Mouse (Mus musculus) midbrain, embryonic 14.5 days (tissue): ENCODE results near the gene Hps5. TPM values are rescaled to one million over a fixed set of nuclear protein-coding genes. Genes with fewer than 3 reads are reported as not detected.

Experiments
- ATAC-seq: fragments of 200-750 bp; cut with Nextera tagmentation; 2 replicates; pipeline ENCODE4 v1.8.0; 2017; ENCODE audit warnings: moderate number of reproducible peaks, moderate library complexity; ENCODE audit not compliant: low FRiP score, low TSS enrichment
- DNase-seq: peaks from one replicate; pipeline ENCODE4 v3.0.0-alpha.2; 2015
- H3K27ac ChIP-seq: fragments of 300-500 bp; sonication (generic); replicated peaks from 2 replicates; pipeline ENCODE4 v1.5.1; 2014; ENCODE audit warnings: mild to moderate bottlenecking, low read depth, low read length, moderate library complexity
- H3K27me3 ChIP-seq: fragments of 300-500 bp; sonication (generic); 2 replicates; pipeline ENCODE4 v1.6.1; 2014; ENCODE audit warnings: low read length, control low read depth, mixed read lengths; ENCODE audit not compliant: control insufficient read depth, insufficient read depth
- H3K36me3 ChIP-seq: fragments of 300-500 bp; sonication (generic); 2 replicates; pipeline ENCODE4 v1.6.1; 2014; ENCODE audit warnings: low read length, control low read depth; ENCODE audit not compliant: control insufficient read depth, insufficient read depth
- H3K4me1 ChIP-seq: fragments of 300-500 bp; sonication (generic); 2 replicates; pipeline ENCODE4 v1.6.1; 2014; ENCODE audit warnings: mild to moderate bottlenecking, antibody characterized with exemption, low read length, control low read depth; ENCODE audit not compliant: control insufficient read depth, insufficient read depth
- H3K4me2 ChIP-seq: fragments of 300-500 bp; sonication (generic); 2 replicates; pipeline ENCODE4 v1.6.1; 2014; ENCODE audit warnings: mild to moderate bottlenecking, low read length, moderate library complexity
- H3K4me3 ChIP-seq: fragments of 300-500 bp; sonication (generic); replicated peaks from 2 replicates; pipeline ENCODE4 v1.5.1; 2014; ENCODE audit warnings: low read depth, low read length
- H3K9ac ChIP-seq: fragments of 300-500 bp; sonication (generic); replicated peaks from 2 replicates; pipeline ENCODE4 v1.6.1; 2014; ENCODE audit warnings: mild to moderate bottlenecking, low read length, moderate library complexity
- H3K9me3 ChIP-seq: fragments of 300-500 bp; sonication (generic); 2 replicates; pipeline ENCODE4 v1.6.1; 2016; ENCODE audit warnings: low read length, control low read depth, mixed read lengths; ENCODE audit not compliant: control insufficient read depth
- WGBS: fragments of 180-500 bp; shearing (Covaris S2); extraction: QIAGEN DNeasy Blood & Tissue Kit; methylation state at CpG from one replicate; pipeline ENCODE4 v1.1.7; 2014; 5-methylcytosine and 5-hydroxymethylcytosine counted together
- polyA plus RNA-seq: library from polyadenylated mRNA; unstranded; fragments of >200 nt; fragmentation: Nextera tagmentation; extraction: Ambion mirVana; gene quantifications from 2 replicates; pipeline ENCODE4 v1.2.1, GENCODE M21; 2014

The Hps5 gene
- polyA plus RNA-seq, 1 experiment from 2014 or later: 13.8 TPM

DNA sequence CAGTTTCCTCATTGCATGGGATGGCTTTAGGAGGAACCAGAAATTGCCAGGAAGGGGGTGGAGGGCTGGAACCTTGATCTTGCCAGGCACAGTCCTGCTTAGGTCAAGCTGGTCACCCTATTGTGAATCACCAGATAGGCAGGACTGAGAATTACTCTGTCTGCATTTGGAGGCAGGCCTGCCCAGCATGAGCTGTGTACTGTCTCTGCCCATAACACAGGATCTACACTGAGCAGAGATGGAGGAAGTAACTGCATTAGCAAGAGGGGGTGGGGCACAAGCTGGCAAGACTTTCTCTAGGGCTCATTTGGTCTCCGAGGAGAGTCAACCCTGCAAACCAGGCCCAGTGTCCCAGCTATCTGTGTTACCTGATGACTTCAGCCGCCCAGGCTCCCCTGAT lies 60.9 kb downstream of the Hps5 start:
- Histone ChIP-seq H3K9me3 (no peaks in the 10 kb centered on the region), H3K4me3 (no peak overlapping the region), H3K27ac (no peak overlapping the region), H3K4me2 (no peak overlapping the region), H3K9ac (no peak overlapping the region), H3K4me1 (no peaks in the 10 kb centered on the region), H3K36me3 (no peaks in the 10 kb centered on the region), H3K27me3 (no peaks in the 10 kb centered on the region)
- no peak for DNase-seq
- WGBS: 80% methylated on average over 2 of the region's 2 CpGs
- no peak for ATAC-seq

GRCm38 (mm10) chr7:46732458-46732857 lies 63.4 kb downstream of the Hps5 start, which contains the start of gene Saa4:
TSS of gene Saa4 (minus strand) at chr7:46732603.
- Histone ChIP-seq H3K9ac (no peak within 1 kb of the TSS), H3K4me3 (no peak within 1 kb of the TSS), H3K27me3 (no peaks in the 10 kb centered on the region), H3K4me2 (no peak within 1 kb of the TSS), H3K9me3 (no peaks in the 10 kb centered on the region), H3K27ac (no peak within 1 kb of the TSS), H3K36me3 (no peaks in the 10 kb centered on the region), H3K4me1 (no peaks in the 10 kb centered on the region)
- ATAC-seq (no peak), DNase-seq (no peak)
- WGBS: 91% methylated on average over 4 of the region's 4 CpGs

GRCm38 (mm10) chr7:46727584-46727983 lies 68.3 kb downstream of the Hps5 start:
- H3K4me2 ChIP-seq: no peak overlapping the region
- WGBS: 86% methylated on average over 1 of the region's 1 CpGs
- H3K4me3 ChIP-seq: no peak overlapping the region
- no peak overlapping the region for H3K9ac ChIP-seq
- no peaks in the 10 kb centered on the region for H3K27me3 ChIP-seq
- no peak overlapping the region for H3K27ac ChIP-seq
- H3K9me3 ChIP-seq: no peaks in the 10 kb centered on the region
- ATAC-seq (no peak), DNase-seq (no peak)
- H3K4me1 ChIP-seq: no peaks in the 10 kb centered on the region
- H3K36me3 ChIP-seq: no peaks in the 10 kb centered on the region

DNA sequence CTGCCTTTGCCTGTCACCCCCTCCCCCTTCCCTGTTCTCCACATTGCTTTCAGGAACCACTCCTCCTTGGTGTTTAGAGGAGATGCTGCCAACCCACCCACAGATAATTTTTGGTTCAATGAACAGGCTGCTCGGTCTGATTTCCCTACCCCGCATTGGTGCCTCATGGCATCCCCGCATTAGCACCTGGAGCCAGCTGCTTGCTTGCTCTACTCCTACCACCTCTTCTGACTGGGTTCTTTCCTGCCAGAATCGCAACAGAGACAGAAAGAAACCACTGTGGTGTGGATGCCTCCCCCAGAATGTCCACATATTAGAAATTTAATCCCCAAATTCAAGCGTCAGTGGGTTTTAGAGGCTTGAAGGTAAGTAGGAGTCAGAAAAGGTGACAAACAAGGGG lies 71.5 kb downstream of the Hps5 start:
- Histone ChIP-seq H3K9me3 (no peaks in the 10 kb centered on the region), H3K27ac (no peak overlapping the region), H3K4me3 (no peak overlapping the region), H3K4me2 (no peak overlapping the region), H3K4me1 (no peaks in the 10 kb centered on the region), H3K27me3 (no peaks in the 10 kb centered on the region), H3K36me3 (no peaks in the 10 kb centered on the region), H3K9ac (no peak overlapping the region)
- ATAC-seq: no peak
- 80% methylated on average over 5 of the region's 5 CpGs for WGBS
- no peak for DNase-seq

GRCm38 (mm10) chr7:46723849-46724248 lies 72.0 kb downstream of the Hps5 start:
- Histone ChIP-seq H3K36me3 (no peaks in the 10 kb centered on the region), H3K9me3 (no peaks in the 10 kb centered on the region), H3K27me3 (no peaks in the 10 kb centered on the region), H3K4me1 (no peaks in the 10 kb centered on the region), H3K9ac (no peak overlapping the region), H3K4me2 (no peak overlapping the region), H3K4me3 (no peak overlapping the region), H3K27ac (no peak overlapping the region)
- WGBS: 95% methylated on average over 3 of the region's 3 CpGs
- ATAC-seq (no peak), DNase-seq (no peak)

- no peaks in the 10 kb centered on the region for H3K9me3 ChIP-seq
- 95% methylated on average over 6 of the region's 6 CpGs for WGBS
- H3K4me3 ChIP-seq: no peak overlapping the region
- H3K36me3 ChIP-seq: no peaks in the 10 kb centered on the region
- no peaks in the 10 kb centered on the region for H3K4me1 ChIP-seq
- no peak overlapping the region for H3K4me2 ChIP-seq
- no peak overlapping the region for H3K27ac ChIP-seq
- no peaks in the 10 kb centered on the region for H3K27me3 ChIP-seq
- H3K9ac ChIP-seq: no peak overlapping the region
- DNase-seq: no peak
- ATAC-seq: no peak
Observed at GRCm38 (mm10) chr7:46723354-46723753, 72.5 kb downstream of the Hps5 start.

DNA sequence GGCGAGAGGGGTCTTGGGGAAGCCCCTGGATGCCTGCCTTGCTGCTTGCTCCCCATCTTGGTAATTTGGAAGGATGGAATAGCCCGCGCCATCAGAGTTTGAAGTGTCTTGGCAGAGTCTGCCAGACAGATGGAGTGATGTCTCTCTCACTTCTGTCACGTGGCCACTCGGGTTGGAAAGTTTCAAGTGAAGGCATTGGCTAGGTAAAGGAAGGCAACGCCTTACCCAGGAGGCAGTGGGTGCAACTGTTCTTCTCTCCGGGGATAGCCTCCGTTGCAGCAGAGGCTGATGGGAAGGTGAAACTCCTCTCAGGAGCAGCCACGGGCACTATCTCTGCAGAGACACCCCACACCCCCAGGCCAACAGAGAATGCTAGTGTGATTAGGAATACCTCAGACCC lies 75.4 kb downstream of the Hps5 start:
- 76% methylated on average over 9 of the region's 9 CpGs for WGBS
- H3K36me3 ChIP-seq: no peaks in the 10 kb centered on the region
- no peaks in the 10 kb centered on the region for H3K4me1 ChIP-seq
- DNase-seq: no peak
- no peaks in the 10 kb centered on the region for H3K9me3 ChIP-seq
- no peaks in the 10 kb centered on the region for H3K27me3 ChIP-seq
- H3K9ac ChIP-seq: no peak overlapping the region
- no peak overlapping the region for H3K27ac ChIP-seq
- H3K4me2 ChIP-seq: no peak overlapping the region
- no peak for ATAC-seq
- H3K4me3 ChIP-seq: no peak overlapping the region

DNA sequence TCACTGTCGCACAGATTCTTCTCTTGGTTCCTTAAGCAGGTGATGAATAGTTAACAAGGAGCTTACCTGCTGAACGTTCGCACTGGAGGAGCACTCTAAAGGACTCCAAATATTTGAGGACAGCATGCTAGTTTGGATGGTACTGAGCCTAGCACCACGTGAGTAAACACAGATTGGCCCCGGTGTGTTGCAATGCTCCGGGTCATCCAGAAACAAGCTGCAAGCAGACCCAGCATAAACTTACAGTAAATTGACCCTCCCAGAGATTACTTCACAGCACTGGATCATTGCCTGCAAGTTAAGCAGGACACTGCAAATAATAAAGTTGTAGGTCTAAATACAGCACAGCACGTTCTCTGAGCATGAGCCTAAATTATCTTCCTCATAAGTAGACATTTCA lies 76.3 kb downstream of the Hps5 start:
- no peak overlapping the region for H3K27ac ChIP-seq
- 82% methylated on average over 7 of the region's 7 CpGs for WGBS

DNA sequence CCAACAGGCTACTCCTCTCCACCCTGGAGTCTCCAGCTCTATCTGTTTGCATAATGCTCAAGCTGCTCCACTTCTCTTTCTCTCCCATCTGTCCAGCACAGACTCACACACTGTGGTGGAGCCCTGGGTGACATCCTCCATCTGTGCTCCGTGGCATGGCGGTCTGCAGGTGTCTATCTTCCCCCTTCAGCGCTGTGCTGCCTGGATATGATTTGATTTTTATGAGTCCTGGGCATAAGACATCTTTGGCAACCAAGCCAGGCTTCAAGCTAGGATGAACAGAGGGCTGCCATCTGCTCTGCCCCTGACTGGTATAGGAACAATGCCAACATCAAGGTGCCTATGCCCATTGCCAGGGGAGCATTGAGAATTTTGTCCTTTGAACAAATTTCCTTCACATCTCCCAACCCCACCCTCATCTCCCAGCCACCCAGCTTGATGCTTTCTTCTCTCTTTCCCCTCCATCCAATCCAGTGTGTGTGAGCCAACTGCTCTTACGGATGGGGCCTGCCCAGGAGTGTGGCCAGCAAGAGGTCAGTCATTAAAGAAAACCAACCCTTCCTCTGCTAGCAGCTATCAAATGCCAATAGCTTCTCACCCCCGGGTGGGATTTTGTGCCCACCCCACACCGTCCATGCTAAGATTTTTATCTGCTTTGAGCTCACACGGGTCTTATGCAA lies 77.1 kb downstream of the Hps5 start:
- no peak overlapping the region for H3K9ac ChIP-seq
- no peaks in the 10 kb centered on the region for H3K36me3 ChIP-seq
- 79% methylated on average over 7 of the region's 7 CpGs for WGBS
- no peak overlapping the region for H3K4me2 ChIP-seq
- DNase-seq (no peak), ATAC-seq (no peak)
- H3K4me1 ChIP-seq: no peaks in the 10 kb centered on the region
- H3K9me3 ChIP-seq: no peaks in the 10 kb centered on the region
- no peak overlapping the region for H3K27ac ChIP-seq
- H3K4me3 ChIP-seq: no peak overlapping the region
- H3K27me3 ChIP-seq: no peaks in the 10 kb centered on the region

More for the DNA sequence above, 76.3 kb downstream of the Hps5 start:
- Histone ChIP-seq H3K9ac (no peak overlapping the region), H3K9me3 (no peaks in the 10 kb centered on the region), H3K4me1 (no peaks in the 10 kb centered on the region), H3K4me3 (no peak overlapping the region), H3K27me3 (no peaks in the 10 kb centered on the region), H3K4me2 (no peak overlapping the region), H3K36me3 (no peaks in the 10 kb centered on the region)
- ATAC-seq: no peak
- no peak for DNase-seq
